Mouse (Mus musculus): ENCODE data around the gene 2210418O10Rik. TPM values are rescaled to one million over a fixed set of nuclear protein-coding genes. Genes with fewer than 3 reads are reported as not detected.

Gene 2210418O10Rik
- 1.6 TPM for polyA plus RNA-seq (2015; fragmentation: Illumina TruSeq; extraction: RNeasy Lipid Tissue Mini Kit (QIAGEN cat#74804); ENCODE audit: insufficient read depth, low read depth, low replicate concordance)

GRCm38 (mm10) chr2:176226269-176226668 lies at the start of gene 2210418O10Rik:
2210418O10Rik (plus strand) TSS chr2:176226569.

Other genes with a start within 250 kb of the 2210418O10Rik start
- gene Gm2004, start 76.7 kb upstream of the 2210418O10Rik start, polyA plus RNA-seq (2015; fragmentation: Illumina TruSeq; extraction: RNeasy Lipid Tissue Mini Kit (QIAGEN cat#74804); ENCODE audit: insufficient read depth, low read depth, low replicate concordance): 0.70 TPM
- not detected for gene Gm11009, start 92.9 kb downstream of the 2210418O10Rik start, polyA plus RNA-seq (2015; fragmentation: Illumina TruSeq; extraction: RNeasy Lipid Tissue Mini Kit (QIAGEN cat#74804); ENCODE audit: insufficient read depth, low read depth, low replicate concordance)
- 4.5 TPM for gene Gm14435, start 197.0 kb downstream of the 2210418O10Rik start, polyA plus RNA-seq (2015; fragmentation: Illumina TruSeq; extraction: RNeasy Lipid Tissue Mini Kit (QIAGEN cat#74804); ENCODE audit: insufficient read depth, low read depth, low replicate concordance)

Data from pancreas, adult 10 weeks (tissue).